Mouse (Mus musculus): ENCODE results near the gene Rnf167.
A peak's percentile ranks its signal among the peaks of the same experiment; 100 is the strongest.

Gene Rnf167

DNA sequence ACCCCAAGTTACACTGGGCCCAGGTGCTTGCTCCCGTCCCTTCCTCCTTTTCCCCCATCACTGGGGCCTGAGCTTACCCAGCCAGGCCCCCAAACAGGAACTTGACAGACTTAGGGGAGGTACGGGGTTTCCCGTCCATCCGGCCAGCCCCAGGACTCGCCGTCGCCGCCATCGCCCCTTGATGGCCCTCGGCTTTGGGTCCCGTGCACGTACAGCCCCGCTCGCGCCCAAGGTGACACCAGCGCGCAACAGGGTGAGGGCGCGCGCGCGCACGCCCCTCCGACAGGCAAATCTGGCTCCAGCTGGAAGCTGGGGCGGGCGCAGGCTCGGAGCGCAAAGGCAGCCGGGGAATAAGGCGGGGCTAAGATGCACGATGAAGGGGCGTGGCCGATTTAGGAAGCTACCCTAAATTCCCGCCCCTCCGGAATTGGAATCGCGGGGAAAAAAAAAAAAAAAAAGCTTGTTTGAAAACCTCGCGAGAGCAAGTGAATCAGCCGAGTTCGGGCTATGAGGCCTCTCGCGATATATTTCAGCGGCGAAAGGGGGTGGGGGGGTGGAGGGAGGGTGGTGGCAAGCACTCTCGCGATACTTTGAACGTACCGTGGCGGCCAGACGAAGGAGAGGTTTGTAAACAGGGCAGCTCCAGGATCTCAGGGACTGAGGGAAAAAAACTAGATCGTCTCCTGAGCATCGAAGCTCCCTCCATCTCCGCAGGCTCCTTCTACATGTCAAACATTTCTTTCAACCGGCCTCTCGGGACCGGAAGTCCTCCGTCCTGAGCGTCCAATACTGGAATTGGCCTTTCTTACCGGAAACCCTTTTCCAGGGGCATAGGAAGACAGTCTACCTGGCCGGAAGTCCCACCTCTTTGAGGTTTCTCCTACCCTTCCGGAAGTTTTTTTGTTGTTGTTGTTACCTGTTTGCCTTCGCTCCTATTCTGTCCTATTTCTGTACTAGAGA is at the start of gene Rnf167, which contains the start of gene Slc25a11:
TSS of gene Rnf167 (plus strand) at position 545 of the 960 bp plus-strand sequence.
TSS of gene Slc25a11 (minus strand) at position 789 of the 960 bp plus-strand sequence.
- peak; percentile 100 for DNase-seq

DNA sequence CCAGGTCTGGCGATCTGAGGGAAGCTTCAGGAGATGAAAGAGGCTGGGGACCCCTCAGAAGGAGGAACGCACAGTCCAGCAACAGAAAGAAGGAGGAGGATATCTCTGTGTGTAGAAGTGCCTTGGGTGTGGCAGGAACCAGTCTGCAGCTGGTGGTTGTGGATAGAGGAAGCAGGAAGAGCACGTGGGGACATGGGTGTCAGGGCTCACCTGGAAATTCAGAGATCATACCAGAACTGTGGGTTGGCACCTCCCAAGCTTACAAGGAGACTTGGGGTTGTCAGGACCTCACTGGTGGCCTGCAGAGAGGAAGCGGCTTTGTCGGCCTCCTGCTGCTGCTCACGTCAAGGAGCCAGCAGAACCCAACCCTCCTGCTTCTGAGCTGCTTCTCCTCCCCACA is 49.7 kb upstream of the Rnf167 start:
- DNase-seq: no peak

DNA sequence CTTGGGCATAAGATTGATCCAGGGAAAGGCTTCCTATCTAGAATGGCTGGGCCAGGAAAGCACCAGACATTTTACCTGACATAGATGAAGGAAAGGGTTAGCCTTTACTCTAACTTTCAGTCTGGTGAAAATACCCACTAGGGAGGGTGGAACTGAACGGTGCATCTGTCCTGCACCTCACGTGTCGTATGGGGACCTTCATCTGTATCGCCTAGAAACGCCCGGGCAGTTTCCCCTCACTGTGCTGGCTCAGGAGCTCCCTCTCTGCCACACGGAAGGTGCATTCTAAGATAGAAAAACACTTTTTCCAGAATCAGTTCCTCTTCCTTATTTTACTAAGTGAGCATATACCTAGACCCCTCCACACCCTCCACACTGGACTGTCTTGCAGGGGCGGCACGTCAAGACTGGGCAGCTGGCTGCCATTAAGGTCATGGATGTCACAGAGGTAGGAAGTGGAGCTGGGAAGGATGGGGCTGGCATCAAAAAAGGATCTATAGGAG is 48.5 kb upstream of the Rnf167 start:
- DNase-seq: no peak

DNA sequence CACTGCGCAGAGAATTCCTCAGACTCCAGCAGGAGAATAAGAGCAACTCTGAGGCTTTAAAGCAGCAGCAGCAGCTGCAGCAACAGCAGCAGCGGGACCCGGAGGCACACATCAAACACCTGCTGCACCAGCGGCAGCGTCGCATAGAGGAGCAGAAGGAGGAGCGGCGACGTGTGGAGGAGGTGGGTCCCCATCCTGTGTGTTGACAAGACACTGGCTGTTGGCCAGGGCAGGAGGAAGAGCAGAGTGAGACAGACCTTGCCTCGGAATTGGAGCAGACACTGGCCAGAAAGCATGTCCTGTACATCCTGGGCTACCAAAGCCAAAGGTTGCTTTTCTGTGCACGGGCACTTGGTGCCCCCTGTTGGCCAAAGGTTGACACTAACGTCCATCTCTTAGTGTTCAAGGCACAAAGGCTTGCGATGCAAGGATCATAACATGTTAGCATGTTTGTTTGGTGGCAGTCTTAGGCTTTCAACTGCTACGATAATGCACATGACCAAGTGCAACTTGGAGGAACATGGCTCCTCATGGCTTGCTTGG is 41.9 kb upstream of the Rnf167 start:
- peak; percentile 95 for DNase-seq

- DNase-seq: no peak
Measured at GRCm38 (mm10) chr11:70606717-70607116, 40.3 kb upstream of the Rnf167 start.

- peak; percentile 90 for DNase-seq
Measured at GRCm38 (mm10) chr11:70607611-70608010, 39.4 kb upstream of the Rnf167 start.

- peak; percentile 92 for DNase-seq
Measured at GRCm38 (mm10) chr11:70608381-70609066, 38.5 kb upstream of the Rnf167 start.

- DNase-seq: no peak
Measured at GRCm38 (mm10) chr11:70610752-70611151, 36.3 kb upstream of the Rnf167 start.

DNA sequence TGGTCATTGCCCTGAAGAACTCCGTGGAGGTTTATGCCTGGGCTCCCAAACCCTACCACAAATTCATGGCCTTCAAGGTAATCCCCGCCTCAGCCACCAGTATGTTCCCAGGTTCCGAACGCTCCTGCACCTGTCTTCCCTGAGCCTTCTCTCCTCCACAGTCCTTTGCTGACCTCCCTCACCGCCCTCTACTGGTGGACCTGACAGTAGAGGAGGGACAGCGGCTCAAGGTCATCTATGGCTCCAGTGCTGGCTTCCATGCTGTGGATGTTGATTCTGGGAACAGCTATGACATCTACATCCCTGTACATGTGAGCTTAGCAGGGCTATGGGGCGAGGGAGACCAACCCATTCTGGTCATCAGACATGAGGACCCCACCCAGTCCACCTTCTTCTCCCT is 34.5 kb upstream of the Rnf167 start:
- no peak for DNase-seq

DNA sequence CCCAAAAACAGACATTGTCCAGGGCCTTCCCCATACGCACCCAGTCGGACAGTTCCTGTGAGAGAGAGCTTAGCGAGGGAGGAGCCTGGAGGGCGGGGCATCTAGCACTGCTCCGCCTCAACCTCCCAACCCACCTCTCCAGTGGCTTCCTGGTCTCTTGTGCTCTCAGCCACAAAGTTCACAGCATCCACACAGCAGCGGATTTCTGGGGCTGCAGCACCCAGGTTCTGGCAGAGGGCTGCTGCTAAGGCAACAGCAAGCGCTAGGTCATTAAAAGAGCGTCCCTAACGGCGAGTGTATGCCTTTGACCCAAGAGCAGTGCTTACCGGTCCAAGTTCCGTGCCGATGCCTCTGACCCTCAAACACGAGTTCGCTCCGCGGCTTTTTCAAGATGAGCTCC is 32.0 kb upstream of the Rnf167 start:
- peak; percentile 99 for DNase-seq

DNA sequence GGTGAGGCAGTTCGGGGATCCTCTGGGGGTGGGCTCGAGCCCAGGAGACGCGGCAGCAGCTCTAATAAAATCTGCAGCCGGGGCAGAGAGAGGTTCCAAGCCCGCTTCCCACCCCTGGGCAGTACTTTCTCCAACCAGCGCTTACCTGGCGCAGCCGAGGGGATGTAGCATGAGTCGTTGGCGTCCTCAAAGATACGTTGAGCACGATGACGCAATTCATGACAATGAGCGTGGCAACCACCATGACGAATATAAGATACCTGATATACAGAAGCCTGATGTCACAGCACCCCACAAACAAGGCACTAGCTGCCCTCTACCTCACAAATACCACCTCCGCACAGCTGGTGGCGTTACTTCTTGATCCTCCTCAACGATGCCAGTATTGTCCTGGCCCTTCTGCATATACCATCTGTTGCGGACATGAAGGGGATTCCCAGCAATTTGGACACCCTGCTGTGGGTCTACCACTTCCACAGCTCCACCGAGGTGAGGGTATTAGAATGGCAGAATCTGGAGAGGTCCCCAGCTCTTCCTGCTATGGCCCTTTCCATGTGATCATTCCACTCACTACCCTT is 31.4 kb upstream of the Rnf167 start, which contains the start of gene 4930544D05Rik:
TSS of gene 4930544D05Rik (plus strand) at position 333 of the 578 bp plus-strand sequence.
- peak; percentile 88 for DNase-seq

DNA sequence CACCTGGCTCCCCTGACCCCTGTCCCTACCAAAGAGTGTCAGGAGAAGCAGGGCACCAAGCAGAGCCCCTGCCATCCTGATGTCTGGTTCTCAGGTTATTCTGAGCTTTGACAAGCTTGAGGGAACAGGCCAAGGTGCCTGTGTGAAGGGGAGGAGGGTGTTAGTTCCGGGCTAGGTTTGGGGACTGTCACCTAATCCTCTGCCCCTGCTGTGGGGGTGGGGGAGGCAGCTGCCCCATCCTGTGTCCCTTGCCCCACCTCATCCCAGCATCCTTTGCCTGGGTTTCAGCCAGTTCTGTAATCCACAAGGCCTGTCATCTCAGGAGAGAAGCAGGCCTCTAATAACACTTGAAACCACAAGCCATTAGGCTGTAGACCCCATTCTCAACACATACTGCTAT is 27.9 kb upstream of the Rnf167 start, which contains the start of gene Chrne:
TSS of gene Chrne (minus strand) at position 116 of the 400 bp plus-strand sequence.
- no peak for DNase-seq

DNA sequence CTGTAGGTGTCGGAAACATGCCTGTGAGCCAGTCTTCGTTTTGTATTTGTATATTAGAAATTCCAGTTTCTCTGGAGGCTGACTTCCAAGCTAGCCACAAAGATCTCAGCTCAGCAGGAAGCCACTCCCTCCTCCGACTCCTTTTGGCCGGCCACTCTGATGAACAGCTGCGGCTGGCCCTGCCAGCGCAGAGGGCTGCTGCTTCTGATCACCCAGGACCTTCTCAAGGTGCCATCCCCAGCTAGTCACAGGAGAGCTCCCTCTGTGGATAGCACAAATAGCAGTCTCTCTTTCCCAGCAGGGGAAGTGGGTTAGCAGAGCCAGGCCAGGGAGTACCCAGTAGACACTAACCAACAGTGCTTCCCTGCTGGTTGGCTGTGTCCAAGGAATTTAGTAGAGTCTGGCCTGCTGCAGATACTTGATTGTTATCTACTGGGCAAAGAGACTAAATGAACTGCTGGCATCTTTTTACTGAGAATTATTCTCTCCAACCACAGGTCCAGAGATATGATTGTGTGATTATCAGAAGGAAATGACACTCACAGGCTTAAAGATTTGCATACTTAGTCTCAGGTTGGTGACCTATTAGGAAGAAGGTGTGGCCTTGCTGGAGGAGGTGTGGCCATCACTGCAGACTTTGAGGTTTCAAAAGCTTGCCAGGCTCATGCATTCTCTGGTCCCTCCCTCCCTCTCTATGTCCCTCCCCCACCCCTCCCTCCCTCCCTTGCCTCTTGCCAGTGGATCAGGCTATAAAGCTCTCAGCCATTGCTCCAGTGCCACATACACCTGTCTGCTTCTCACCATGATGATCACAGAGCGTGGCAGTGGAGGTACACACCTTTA is 24.8 kb upstream of the Rnf167 start:
- peak; percentile 89 for DNase-seq

DNA sequence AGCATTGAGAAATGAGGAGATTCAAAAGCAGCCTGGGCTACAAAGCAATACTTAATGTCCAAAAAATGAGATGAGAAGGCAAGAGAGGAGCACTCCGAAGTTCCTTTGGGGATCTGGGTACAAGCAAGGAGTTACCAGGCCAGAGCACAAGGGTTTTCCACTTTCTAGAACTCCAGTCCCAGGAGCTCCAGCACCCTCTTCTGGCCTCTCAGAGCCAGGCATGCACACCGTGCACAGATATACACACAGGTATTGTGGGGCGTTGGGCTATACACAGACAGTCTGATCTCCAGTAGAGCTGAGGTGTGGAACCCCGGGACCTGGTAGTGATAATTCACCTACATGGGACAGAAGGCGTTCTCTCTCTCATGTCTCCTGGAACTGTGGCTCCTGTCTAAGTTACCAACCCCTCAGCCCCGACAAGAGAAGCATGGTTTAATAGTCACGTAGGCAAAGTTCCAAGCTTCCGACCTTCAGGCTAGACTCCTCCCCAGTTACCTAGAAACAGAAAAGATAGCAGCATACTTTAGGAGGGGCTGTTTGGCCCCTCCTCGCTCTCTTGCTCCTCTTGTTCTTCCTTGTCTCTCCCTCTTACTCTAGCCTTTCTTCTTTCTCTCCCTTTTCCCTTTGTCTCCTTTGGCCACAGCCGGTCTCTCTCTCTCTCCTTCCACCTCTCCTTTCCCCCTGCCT is 23.8 kb upstream of the Rnf167 start:
- DNase-seq: no peak

- DNase-seq: no peak
Measured at GRCm38 (mm10) chr11:70625473-70625872, 21.6 kb upstream of the Rnf167 start.

DNA sequence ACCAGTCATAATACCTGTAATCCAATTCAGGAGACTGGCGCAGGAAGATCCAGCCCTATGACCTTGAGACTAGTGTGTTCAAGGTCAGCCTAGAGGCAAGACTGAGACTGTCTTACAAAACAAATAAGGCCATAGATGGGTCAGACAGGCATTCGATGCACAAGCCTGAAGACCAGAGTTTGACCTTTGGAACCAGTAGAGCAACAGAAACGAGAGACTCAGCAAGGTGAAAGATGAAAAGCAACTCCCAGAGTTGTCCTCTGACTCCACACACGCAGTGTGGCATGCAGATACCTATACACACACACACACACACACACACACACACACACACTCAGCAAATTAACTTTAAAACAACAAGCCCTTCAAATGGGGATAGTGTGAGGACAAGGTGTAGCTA is 20.2 kb upstream of the Rnf167 start:
- DNase-seq: no peak

- DNase-seq: no peak
Measured at GRCm38 (mm10) chr11:70628431-70628830, 18.6 kb upstream of the Rnf167 start.

- no peak for DNase-seq
Measured at GRCm38 (mm10) chr11:70629557-70629956, 17.5 kb upstream of the Rnf167 start.

DNA sequence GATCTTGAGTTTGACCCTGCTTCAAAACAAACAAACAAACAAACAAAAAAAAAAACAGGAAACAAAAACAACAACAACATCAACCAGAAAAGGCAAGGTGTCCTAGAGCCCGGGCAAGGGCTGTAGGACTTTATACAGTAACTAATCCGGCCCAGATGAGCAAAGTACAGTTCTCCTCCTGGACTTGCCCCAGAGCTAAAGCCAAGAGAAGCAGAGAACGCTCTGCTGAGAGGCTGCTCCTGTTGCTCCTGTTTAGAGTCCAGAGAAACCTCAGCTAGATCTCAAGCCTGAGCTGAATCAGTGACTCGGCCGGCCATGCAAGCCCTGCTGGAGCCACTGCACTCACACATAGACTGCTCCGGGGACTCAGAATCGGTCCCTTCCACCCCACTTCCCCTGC is 16.9 kb upstream of the Rnf167 start:
- DNase-seq: no peak

DNA sequence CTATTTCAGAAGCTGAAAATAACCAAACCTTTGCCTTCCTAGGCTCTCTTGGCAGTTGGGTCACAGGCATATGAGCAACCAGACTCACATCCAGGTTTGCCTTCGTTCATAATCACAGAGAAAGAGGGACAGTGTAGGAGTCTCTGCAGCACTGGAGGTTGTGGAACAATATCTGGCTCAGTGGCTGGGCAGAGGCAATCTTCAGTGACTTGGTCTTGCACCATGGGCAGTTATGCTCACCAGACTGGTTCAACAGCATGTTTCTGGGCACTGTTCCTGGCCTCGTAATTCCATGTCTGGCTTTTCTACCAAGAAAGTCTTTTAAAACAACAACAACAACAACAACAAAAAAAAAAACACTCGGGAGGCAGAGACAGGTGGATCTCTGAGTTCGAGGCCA is 11.4 kb upstream of the Rnf167 start:
- no peak for DNase-seq

DNA sequence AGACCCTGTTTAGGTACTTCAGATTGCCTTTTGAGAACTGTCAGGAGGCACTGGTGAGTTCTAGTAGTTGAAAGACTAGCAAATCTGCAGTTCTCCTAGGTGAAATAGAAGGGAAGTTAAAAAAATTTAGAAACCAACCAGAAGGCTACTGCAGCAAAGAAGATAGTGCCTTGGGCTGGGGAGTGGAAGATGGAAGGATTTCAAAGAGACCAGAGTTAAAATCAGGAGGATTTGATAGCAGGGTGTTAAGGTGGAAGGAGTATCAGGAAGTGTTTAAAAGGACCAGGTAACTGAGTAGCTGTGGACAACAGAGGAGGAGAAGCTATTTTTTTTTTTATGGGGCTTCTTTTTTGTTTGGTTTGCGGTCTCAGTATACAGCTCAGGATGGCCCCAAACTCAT is 9.3 kb upstream of the Rnf167 start:
- no peak for DNase-seq
